Mouse (Mus musculus) common myeloid progenitor, adult 5-6 weeks (primary cell): Measurements from ENCODE around the gene Rnf144a. TPM values are rescaled to one million over a fixed set of nuclear protein-coding genes. Genes with fewer than 3 reads are reported as not detected.

Source experiments
- ATAC-seq: replicated peaks from 2 replicates; pipeline ENCODE4 v1.8.0; 2016; ENCODE audit warnings: low read depth, mild to moderate bottlenecking, moderate TSS enrichment, inconsistent platforms; ENCODE audit not compliant: poor library complexity, severe bottlenecking
- total RNA-seq: library from RNA; stranded (forward); fragments of 200-1000, 187-1606 nt; gene quantifications from 2 replicates; pipeline ENCODE4 v1.2.3, GENCODE M21; 2017

Rnf144a gene
- total RNA-seq, 1 experiment from 2014 or later = 42.0 TPM

GRCm38 (mm10) chr12:26377691-26378090 lies 37.4 kb downstream of the Rnf144a start:
- no peak for ATAC-seq

DNA sequence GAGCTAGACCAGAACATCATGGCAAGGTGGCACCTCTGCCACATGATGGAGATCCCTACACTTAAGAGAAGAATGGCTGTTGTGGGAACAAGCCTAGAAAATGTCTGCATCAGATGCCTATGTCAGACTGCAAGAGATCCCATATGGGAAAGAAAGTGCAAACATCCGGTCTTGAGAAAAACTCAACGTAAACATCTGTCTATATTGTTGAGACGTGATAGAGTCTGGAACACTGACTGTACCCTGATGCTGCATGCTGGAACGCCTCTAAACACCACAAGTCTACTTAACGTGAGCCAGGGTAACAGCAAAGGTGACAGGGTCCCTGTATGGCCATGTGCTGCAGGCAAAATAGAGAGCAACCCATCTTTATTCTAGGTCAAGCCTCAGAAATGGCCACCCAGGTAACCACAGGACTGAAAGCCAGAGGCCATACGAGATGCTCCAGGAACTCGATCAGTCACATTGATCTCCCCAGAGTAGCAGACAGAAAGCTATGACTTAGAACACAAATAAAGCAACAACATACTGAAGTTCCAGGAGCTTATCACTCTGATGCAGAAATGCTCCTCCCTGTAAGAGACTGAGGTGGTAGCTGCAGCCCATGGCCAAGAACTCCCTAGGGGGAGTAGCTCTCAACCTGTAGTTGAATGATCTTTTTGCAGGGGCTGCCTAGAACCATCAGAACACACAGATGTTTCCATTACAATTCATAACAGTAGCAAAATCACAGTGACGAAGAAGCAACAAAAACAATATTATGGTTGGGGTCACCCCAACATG lies 38.3 kb downstream of the Rnf144a start:
- ATAC-seq = no peak

DNA sequence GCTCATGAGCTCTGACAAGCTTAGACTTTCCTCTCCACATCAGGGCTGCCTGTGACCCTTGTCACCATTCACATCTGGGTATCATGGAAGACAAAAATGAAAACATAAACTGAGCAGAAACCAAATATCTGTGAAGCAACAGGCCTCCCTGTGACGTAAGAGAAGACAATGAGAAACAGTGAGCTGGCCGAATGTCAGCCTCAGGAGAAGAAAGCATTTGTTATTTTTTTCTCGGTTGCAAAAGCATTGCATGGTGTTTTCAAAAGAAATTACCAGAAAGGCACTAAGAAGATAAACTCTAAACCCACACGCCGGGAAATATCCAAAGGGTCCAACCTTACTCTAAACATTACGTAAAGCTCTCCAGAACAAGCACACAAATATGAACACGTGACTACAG lies 41.3 kb downstream of the Rnf144a start:
- no peak for ATAC-seq

- no peak for ATAC-seq
Observed at GRCm38 (mm10) chr12:26370004-26370403, 45.0 kb downstream of the Rnf144a start.

GRCm38 (mm10) chr12:26367361-26367760 lies 47.7 kb downstream of the Rnf144a start:
- no peak for ATAC-seq

DNA sequence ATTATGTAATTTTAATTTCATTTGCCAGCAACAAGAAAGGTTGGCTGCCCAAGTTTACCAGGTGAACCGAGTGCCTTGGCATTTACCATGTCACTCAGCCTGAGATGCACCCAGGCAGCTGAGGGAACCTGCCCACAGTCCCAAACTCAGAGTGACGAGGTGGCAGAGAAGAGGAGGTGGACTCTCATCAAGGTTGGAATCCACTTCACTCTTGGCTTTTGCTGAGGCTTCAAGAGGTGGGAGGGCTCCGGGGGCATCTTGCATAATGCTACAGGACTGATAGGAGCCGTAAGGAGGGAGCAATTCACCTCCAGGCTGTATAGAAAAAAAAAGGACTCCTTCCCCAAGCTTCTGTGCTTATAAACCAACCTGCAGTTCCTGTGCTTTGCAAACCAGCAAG lies 48.7 kb downstream of the Rnf144a start:
- ATAC-seq = no peak

GRCm38 (mm10) chr12:26365531-26366315 lies 49.3 kb downstream of the Rnf144a start:
- 0 out of 2 replicates have a peak, but pooled peaks have one; percentile 36 for ATAC-seq

DNA sequence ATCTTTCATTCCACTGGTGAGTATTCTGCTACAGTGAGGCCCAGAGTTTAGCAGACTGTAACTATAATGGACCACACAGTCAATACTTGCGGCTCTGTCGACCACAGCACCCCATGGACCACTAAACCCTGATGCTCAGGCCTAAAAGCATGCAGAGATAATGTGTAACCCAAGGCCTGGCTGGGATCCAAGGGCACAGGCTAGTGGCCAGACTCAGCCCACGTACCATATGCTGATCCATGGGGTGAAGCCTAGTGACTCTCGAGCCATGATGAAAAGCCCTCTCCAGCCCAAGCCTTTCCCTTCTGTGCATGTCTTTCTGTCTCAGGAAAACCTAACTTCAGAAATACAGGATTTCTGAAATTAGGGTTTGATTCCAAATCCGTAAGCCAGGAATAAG lies 50.2 kb downstream of the Rnf144a start:
- ATAC-seq = no peak

DNA sequence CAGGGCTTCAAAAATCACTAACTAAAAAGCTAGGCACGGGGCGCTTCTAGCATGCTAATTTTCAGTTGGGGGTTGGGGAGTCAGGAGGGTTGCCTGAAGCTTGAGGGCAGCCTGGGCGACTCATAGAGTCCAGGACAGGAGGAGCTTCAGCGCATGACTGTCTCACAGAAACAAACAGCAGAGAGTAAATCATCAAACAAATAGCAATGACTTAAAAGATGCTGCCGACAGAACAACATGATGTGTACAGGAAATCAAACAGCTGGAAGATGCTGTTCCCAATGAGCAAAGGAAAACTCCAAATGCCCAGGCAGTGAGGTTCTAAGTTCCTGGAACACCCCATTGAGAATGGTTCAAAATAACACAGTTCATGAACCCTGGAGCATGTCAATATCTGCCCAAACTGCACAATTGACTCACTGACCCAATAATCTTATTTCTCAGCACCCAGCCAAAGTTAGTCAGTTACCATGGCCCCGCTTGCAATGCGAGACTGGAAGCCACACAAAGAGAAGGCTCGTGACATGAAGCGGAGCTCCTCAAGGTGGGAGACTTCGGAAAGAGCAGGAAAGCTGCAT lies 54.0 kb downstream of the Rnf144a start:
- no peak for ATAC-seq

DNA sequence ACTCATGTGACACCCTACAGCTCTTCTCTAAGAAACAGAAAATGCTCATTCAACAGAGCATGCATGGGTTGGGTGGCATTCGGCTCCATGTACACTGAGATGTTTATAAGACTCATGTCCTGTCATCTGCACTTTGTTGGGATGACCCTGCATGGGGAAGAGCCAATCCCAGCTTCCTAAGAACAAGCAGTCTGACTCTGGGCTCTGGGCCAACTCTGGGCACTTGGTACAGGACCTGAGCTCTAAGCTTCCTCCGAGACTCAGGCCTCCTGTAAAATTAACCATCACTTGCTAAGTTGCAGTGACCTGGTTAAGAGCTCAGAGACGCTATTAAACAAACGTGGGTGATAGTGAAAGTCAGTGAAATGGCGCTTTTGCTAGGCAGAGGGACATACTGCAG lies 55.2 kb downstream of the Rnf144a start:
- ATAC-seq = no peak

DNA sequence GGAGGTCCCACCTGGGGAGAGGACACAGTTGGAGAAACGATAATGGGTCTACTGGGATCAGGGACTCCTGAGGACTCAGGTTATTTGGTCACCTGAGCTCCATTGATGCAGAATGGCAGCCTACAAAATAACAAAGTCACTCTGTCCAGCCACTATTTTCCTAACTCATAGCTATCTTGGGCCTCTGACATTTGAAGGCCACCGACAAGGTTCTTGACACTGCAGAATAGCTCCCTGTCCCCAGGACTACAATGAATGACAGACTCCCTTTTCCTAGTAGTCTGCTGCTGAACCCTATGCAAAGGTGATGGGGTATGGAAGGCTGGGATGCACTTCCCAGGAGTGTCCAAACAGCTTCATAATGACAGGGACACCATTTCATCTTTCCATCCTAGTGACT lies 55.8 kb downstream of the Rnf144a start:
- no peak for ATAC-seq

DNA sequence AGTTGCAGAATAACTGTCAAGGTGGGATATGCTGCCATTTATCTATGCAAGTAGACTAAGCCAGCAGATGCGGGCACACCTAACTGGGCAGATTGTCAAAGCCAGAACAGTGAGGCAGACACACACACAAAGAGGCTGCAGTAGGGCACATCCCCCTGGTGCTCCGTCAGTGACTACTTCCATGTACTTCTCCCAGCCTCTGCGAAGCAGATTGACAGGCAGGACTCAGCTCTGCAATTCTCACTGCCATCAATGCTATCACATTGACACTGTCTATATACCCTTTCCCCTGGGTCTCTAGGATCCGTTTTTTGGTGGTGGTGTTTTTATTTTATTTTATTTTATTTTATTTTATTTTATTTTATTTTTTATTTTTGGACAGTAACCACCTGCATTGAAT lies 57.8 kb downstream of the Rnf144a start:
- ATAC-seq = no peak

DNA sequence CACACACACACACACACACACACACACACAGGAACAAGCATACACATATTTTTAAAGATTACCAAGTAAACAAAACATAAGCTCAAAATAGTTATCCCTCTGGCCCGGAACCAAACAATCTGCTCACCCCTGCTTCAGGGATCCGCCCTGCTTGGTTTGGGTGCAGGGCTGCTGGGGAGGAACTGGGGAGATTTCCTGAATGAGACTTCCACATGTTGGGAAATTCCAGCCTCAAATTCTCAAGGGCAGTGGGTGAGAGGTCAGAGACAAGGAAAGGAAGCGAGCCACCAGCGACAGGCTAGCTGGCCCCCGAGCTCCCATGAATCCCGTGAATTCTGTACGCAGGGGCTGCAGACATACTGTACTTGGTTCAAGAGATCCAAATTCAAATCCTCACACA lies 58.9 kb downstream of the Rnf144a start:
- no peak for ATAC-seq

- no peak for ATAC-seq
Observed at GRCm38 (mm10) chr12:26351321-26351720, 63.7 kb downstream of the Rnf144a start.

DNA sequence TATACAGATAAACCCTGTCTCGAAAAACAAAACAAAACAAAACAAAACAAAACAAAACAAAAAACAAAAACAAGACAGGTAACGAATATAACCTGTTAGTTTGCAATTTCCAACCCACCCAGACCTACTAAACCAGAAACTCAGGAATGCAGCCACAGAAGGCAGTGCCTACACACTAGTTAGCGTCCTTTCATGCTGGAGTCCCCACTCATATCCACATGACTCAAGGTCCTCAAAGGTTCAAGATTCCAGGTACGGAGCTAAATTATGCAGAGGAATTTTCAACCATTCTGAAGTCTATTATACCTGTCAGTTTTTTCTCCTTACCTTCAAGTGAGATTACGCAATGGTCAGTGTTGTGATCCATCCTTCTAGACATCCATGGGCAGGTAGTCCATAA lies 70.6 kb downstream of the Rnf144a start:
- ATAC-seq = no peak

- no peak for ATAC-seq
Observed at GRCm38 (mm10) chr12:26343131-26343530, 71.9 kb downstream of the Rnf144a start.

GRCm38 (mm10) chr12:26342663-26343062 lies 72.4 kb downstream of the Rnf144a start:
- no peak for ATAC-seq

GRCm38 (mm10) chr12:26342086-26342485 lies 73.0 kb downstream of the Rnf144a start:
- no peak for ATAC-seq

GRCm38 (mm10) chr12:26340621-26341020 lies 74.4 kb downstream of the Rnf144a start:
- ATAC-seq = no peak

GRCm38 (mm10) chr12:26339886-26340285 lies 75.2 kb downstream of the Rnf144a start:
- ATAC-seq = no peak

DNA sequence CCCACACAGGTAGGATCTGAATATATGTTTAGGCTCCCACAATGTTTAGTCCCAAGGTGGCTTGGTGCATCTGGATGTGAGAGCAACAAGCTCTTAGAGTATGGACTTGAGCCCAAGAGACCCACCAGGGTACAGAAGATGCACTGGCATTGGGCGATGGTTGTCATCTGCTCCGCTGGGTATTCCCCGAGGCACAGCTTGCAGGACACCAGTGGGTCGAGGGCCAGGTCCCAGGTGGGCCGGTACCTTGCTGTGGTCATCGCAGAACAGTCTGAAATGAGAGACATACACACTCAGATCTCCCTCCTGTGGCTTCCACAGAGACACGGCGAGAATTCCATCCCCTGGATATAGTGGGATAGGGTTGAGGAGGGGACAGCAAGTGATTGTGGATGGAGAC lies 75.9 kb downstream of the Rnf144a start:
- no peak for ATAC-seq
